Mouse (Mus musculus) CD4-positive helper T cell, adult 2 months (primary cell): ENCODE measurements around the gene Rgr.

Source experiments
- DNase-seq: peaks from one replicate; pipeline ENCODE4 v3.0.0-alpha.2; 2012; ENCODE audit warnings: low read depth, missing footprints, low spot score

The Rgr gene

GRCm38 (mm10) chr14:37048914-37049410 lies at the start of gene Rgr:
TSS of gene Rgr (minus strand) at chr14:37048964.
- no peak for DNase-seq

GRCm38 (mm10) chr14:37097956-37098530 lies 49.3 kb upstream of the Rgr start, which contains the start of gene Cdhr1:
TSS of gene Cdhr1 (minus strand) at chr14:37098347.
- DNase-seq, result no peak

DNA sequence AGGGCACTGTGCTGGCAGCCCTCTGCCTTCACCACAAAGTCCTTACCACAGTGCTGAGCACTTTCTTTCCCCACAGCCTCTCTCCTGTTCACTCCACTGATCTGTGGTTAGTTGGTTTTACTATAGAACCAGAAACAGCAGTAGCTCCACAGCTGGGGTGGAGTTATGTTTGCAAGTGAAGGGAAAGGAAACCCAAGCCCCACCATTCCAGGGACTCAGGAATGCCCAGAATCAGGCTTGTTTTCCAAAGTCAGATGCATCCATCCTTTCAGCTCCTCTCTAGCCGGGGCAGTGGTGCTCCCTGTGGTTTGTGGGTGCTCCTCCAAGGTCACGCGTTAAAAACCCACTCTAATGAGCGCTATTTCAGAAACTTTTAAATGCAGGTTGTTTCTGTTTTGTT lies 46.8 kb upstream of the Rgr start:
- DNase-seq, result no peak

GRCm38 (mm10) chr14:37094436-37094835 lies 45.7 kb upstream of the Rgr start:
- DNase-seq, result no peak

- DNase-seq, result no peak
Observed at GRCm38 (mm10) chr14:37083755-37084154, 35.0 kb upstream of the Rgr start.

GRCm38 (mm10) chr14:37080724-37081123 lies 32.0 kb upstream of the Rgr start:
- DNase-seq, result no peak

- no peak for DNase-seq
Observed at GRCm38 (mm10) chr14:37068516-37068915, 19.8 kb upstream of the Rgr start.

DNA sequence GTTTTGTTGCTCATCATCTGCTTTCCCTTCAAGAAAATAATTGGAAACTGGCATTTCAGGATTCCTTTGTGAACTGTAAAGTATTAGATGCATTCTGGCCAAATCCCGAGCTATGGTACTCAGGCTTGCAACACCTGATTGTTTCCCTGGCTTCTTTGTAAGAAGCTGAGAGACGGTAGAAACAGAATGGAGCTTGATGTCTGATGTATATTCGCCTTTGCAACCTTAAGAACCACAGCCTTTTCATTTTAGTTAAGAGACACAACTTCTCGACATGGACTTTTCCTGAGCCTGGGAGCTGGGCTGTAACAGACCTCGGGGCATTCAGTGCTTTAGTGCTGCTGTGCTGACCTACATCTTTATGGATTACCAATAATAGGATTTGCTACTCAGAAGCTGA lies 18.9 kb upstream of the Rgr start, which contains the start of gene Lrit2:
TSS of gene Lrit2 (plus strand) at position 301 of the 400 bp plus-strand sequence.
- no peak for DNase-seq

GRCm38 (mm10) chr14:37066636-37067035 lies 17.9 kb upstream of the Rgr start:
- DNase-seq, result no peak

- DNase-seq, result no peak
Observed at GRCm38 (mm10) chr14:37064849-37065248, 16.1 kb upstream of the Rgr start.

DNA sequence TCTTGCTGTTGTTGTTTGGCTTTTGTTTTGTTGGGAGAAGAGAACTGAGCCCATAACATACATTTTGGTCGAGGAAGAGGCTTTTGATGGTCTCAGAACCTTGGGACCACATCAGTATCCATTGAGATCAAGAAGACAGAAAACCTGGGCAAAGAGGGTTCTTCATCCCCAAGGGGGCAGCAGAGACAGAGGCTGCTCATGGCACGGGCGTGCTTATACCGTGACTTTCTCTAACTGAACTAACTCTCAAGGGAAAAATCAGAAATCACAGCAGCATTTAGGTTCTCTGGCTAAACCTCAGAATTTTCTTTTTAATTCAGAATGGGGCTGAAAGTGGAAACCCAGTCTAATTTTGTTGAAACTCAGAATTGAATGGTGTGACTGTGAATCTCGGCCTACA lies 14.3 kb downstream of the Rgr start:
- no peak for DNase-seq

DNA sequence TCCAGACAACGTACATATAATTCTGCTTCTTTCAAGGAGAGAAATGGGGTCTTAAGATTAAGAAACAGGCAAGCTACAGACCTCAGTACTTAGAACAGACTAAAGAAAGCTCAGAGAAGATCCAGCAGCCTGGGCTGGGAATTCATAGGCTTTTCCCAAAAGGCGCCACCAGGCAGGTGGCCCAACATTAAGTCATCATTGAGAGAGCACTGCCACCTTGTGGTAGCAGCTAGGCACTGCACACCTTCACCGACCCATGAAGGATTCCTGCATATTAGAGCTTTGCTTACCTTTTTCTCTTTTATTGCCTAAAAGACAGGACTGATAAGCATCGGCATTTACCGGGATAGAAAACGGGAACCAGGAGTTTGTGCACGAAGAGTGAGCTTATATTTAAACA lies 15.5 kb downstream of the Rgr start:
- DNase-seq, result peak; percentile 54

DNA sequence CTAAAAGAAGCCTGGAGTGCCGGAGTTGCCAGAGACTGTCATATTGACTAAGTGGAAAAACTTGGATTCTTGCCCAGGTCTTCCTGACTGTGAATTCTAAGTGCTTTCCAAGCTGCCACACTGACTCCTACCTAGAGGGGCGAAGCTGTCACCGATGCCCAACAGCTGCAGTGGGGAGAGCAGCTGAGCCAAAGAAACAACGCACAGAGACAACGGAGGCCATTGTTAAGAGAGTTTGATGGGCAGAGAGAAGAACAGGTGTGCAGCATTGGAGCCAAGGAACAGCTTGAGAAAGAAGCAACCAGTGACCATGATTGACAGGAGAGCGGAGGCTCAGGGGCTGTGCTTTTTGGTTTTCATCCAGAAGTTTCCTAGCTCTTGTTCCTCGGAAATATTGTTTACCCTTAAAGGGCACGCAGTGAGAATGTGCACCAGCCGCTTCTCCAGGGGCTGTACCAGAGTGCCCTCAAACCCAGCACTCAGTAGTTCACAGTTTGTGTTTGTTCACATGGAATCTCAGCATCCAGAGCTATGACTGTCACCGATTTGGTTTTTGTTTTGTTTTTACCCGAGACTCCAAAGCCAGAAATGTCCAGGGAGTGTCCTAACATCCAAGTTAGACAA lies 16.2 kb downstream of the Rgr start:
- no peak for DNase-seq

- no peak for DNase-seq
Observed at GRCm38 (mm10) chr14:37028555-37028954, 20.2 kb downstream of the Rgr start.

GRCm38 (mm10) chr14:37027951-37028350 lies 20.8 kb downstream of the Rgr start:
- DNase-seq, result no peak

GRCm38 (mm10) chr14:37027248-37027933 lies 21.4 kb downstream of the Rgr start:
- DNase-seq, result no peak

DNA sequence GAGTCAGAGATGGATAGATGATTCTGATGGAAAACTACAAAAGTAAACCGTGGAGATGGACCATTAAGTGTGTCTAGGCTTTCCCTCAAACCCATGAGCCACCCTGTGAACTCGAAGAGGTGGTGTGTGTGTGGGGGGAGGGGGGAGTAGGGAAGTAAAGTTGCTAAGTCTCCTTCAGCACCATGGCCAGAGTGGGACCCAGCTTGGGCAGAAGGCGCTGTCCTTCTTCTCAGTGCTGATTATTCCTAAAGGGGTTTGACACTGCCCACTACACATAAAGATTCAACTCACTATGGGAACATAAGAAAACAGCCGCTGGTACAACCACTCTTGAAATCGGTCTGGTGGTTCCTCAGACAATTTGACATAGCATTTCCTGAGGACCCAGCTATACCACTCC lies 32.9 kb downstream of the Rgr start:
- no peak for DNase-seq

- DNase-seq, result no peak
Observed at GRCm38 (mm10) chr14:37013644-37014043, 35.1 kb downstream of the Rgr start.

DNA sequence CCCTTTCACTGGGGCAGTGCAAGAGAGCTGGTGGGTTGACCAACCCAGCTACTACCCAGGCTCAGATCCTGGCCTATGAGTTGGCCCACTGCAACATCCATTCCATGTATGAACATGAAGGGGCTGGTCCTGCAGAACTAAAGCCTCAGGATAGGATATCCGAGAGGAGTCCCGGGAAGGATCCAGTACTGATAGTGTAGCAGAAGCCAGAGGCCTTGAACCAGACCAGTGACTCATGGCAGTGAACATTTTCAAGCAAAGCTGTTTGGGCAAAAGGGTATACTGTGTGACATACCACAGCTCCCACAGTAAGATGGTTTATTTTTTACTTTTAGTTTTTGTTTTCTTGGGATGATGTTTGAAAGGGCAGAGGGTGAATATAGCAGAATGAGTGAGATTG lies 39.1 kb downstream of the Rgr start:
- DNase-seq, result no peak

DNA sequence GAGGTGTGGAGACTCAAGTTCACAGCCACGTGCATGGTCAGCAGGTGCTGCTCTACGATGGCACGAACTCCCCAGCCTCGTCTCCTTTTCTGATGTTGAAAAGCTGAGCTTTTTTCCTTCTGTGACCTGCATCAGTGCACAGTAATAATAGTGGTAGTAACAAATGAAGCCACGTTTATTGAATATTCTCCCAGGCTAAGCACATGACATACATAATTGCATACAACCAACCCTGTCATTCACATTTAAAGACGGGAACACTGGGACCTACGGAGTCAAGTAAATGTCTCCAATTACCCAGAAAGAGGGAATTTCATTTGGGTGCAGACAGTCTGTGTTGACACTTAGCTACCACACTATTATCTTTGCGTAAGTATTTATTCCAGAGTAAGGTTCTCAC lies 42.3 kb downstream of the Rgr start:
- DNase-seq, result no peak

DNA sequence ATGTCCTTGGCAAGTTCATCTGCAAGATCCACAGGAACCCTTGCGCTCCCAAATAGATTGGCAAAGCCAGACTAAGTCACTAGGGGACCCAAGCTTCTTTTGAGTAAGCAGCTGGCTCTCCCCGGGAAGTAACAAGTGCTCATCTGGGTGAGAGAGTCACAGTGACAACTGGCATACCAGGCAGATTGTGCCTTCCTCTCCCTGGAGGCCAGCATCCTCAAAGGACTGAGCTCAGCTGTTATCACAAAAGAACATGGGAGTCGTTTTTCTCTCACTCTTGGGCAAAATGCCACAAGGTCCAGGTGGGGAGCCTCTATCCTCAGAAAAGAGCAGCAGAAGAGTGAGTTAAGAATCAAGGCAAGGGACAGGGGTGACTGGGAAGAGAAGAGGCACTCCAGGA lies 42.9 kb downstream of the Rgr start:
- DNase-seq, result no peak

DNA sequence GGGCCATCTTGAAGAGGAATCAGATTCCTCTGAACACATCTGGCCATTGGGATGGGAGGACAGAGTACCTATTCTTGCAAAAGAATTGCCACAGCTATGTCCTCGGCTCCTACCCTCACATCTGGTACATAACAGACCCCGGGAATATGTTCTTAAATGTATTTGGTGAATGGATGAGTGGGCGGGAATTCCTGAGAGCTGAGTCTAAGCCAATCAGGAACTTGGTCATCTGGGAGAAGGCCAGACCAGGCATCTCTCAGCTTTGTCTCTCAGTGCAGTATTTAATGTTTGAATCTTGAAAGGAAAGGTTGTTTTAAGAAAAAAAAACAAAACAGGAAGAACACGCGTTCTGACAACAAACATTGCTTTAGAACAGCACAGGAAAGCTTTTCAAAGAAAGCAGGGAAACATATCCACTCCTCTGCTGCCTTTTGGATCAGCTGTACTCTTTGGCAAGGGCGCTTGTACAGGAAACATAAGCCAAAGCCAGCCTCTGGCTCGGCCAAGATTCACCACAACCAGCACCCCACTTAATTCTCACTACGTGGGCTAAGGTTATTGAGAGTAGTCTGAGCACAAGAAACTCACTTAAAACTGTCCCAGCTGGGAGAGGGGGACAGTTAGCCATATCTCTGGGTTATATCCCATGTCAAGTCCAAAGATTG lies 45.2 kb downstream of the Rgr start:
- DNase-seq, result no peak
